Mouse (Mus musculus): ENCODE data around the gene Hist1h2bh. TPM values are rescaled to one million over a fixed set of nuclear protein-coding genes. Genes with fewer than 3 reads are reported as not detected.

Gene Hist1h2bh
- polyA plus RNA-seq, 1 experiment from 2014 or later = 0.77 TPM

- DNase-seq (ENCODE audit: low spot score) (peak; percentile 34), ATAC-seq (ENCODE audit: low read depth) (no peak)
- Histone ChIP-seq H3K4me2 (ENCODE audit: low read depth, low read length) (peak overlapping the region; percentile 65), H3K4me3 (ENCODE audit: low read depth, low read length) (peak overlapping the region; percentile 45), H3K4me1 (ENCODE audit: control insufficient read depth, insufficient read depth, low read length) (peaks cover 27% of the 10 kb centered on the region; the same call in 1 of the 2 replicates), H3K36me3 (ENCODE audit: control insufficient read depth, insufficient read depth, low read length) (no peaks in the 10 kb centered on the region), H3K9me3 (ENCODE audit: control insufficient read depth, low read length) (no peaks in the 10 kb centered on the region), H3K27me3 (replicated peaks; ENCODE audit: control insufficient read depth, insufficient read depth, low read length) (no peaks in the 10 kb centered on the region), H3K9ac (ENCODE audit: low read depth, low read length) (peak overlapping the region; percentile 77), H3K27ac (replicated peaks; ENCODE audit: low read depth, low read length) (peak overlapping the region; percentile 96)
These were observed 41.1 kb upstream of the Hist1h2bh start for GRCm38 (mm10) chr13:23584331-23584730.

GRCm38 (mm10) chr13:23583387-23584068, 40.3 kb upstream of the Hist1h2bh start:
- no peaks in the 10 kb centered on the region for H3K9me3 ChIP-seq (ENCODE audit: control insufficient read depth, low read length)
- peak overlapping the region; percentile 8; the same call in 1 of the 2 replicates for H3K9ac ChIP-seq (ENCODE audit: low read depth, low read length)
- peak overlapping the region; percentile 96 for H3K27ac ChIP-seq (replicated peaks; ENCODE audit: low read depth, low read length)
- no peaks in the 10 kb centered on the region for H3K27me3 ChIP-seq (replicated peaks; ENCODE audit: control insufficient read depth, insufficient read depth, low read length)
- H3K4me2 ChIP-seq (ENCODE audit: low read depth, low read length) = peak overlapping the region; percentile 83; the same call in 1 of the 2 replicates
- ATAC-seq (ENCODE audit: low read depth) (no peak), DNase-seq (ENCODE audit: low spot score) (no peak)
- H3K36me3 ChIP-seq (ENCODE audit: control insufficient read depth, insufficient read depth, low read length) = no peaks in the 10 kb centered on the region
- no peak overlapping the region for H3K4me3 ChIP-seq (ENCODE audit: low read depth, low read length)
- peaks cover 27% of the 10 kb centered on the region; the same call in 1 of the 2 replicates for H3K4me1 ChIP-seq (ENCODE audit: control insufficient read depth, insufficient read depth, low read length)

GRCm38 (mm10) chr13:23582219-23583056, 39.2 kb upstream of the Hist1h2bh start:
- Histone ChIP-seq H3K27ac (replicated peaks; ENCODE audit: low read depth, low read length) (peak overlapping the region; percentile 96), H3K4me1 (ENCODE audit: control insufficient read depth, insufficient read depth, low read length) (peaks cover 27% of the 10 kb centered on the region; the same call in 1 of the 2 replicates), H3K27me3 (replicated peaks; ENCODE audit: control insufficient read depth, insufficient read depth, low read length) (no peaks in the 10 kb centered on the region), H3K4me2 (ENCODE audit: low read depth, low read length) (peak overlapping the region; percentile 83), H3K9ac (ENCODE audit: low read depth, low read length) (peak overlapping the region; percentile 76), H3K4me3 (ENCODE audit: low read depth, low read length) (peak overlapping the region; percentile 45), H3K36me3 (ENCODE audit: control insufficient read depth, insufficient read depth, low read length) (no peaks in the 10 kb centered on the region), H3K9me3 (ENCODE audit: control insufficient read depth, low read length) (no peaks in the 10 kb centered on the region)
- ATAC-seq (ENCODE audit: low read depth) (no peak), DNase-seq (ENCODE audit: low spot score) (no peak)
- WGBS = 4% methylated on average over 6 of the region's 6 CpGs

- H3K4me2 ChIP-seq (ENCODE audit: low read depth, low read length) = peak within 1 kb of the TSS; percentile 83
These were observed 38.4 kb upstream of the Hist1h2bh start, which contains the start of gene Hist1h4d for GRCm38 (mm10) chr13:23581408-23582218. Gene Hist1h4d (plus strand): TSS chr13:23581598.

GRCm38 (mm10) chr13:23577835-23578234, 34.6 kb upstream of the Hist1h2bh start:
- ATAC-seq (ENCODE audit: low read depth) (no peak), DNase-seq (ENCODE audit: low spot score) (no peak)
- Histone ChIP-seq H3K4me1 (ENCODE audit: control insufficient read depth, insufficient read depth, low read length) (peaks cover 17% of the 10 kb centered on the region), H3K4me2 (ENCODE audit: low read depth, low read length) (no peak overlapping the region), H3K36me3 (ENCODE audit: control insufficient read depth, insufficient read depth, low read length) (no peaks in the 10 kb centered on the region), H3K27ac (replicated peaks; ENCODE audit: low read depth, low read length) (no peak overlapping the region), H3K9me3 (ENCODE audit: control insufficient read depth, low read length) (no peaks in the 10 kb centered on the region), H3K9ac (ENCODE audit: low read depth, low read length) (no peak overlapping the region), H3K4me3 (ENCODE audit: low read depth, low read length) (no peak overlapping the region), H3K27me3 (replicated peaks; ENCODE audit: control insufficient read depth, insufficient read depth, low read length) (no peaks in the 10 kb centered on the region)
- WGBS = 81% methylated on average over 1 of the region's 1 CpGs

More at GRCm38 (mm10) chr13:23581408-23582218, 38.4 kb upstream of the Hist1h2bh start, which contains the start of gene Hist1h4d:
- 0% methylated on average over 43 of the region's 43 CpGs for WGBS
- H3K4me3 ChIP-seq (ENCODE audit: low read depth, low read length) = peak within 1 kb of the TSS; percentile 45
- ATAC-seq (ENCODE audit: low read depth) (peak; percentile 90), DNase-seq (ENCODE audit: low spot score) (peak; percentile 98)
- H3K27me3 ChIP-seq (replicated peaks; ENCODE audit: control insufficient read depth, insufficient read depth, low read length) = no peaks in the 10 kb centered on the region
- peaks cover 31% of the 10 kb centered on the region for H3K4me1 ChIP-seq (ENCODE audit: control insufficient read depth, insufficient read depth, low read length)
- H3K9me3 ChIP-seq (ENCODE audit: control insufficient read depth, low read length) = no peaks in the 10 kb centered on the region
- peak within 1 kb of the TSS; percentile 76 for H3K9ac ChIP-seq (ENCODE audit: low read depth, low read length)
- H3K27ac ChIP-seq (replicated peaks; ENCODE audit: low read depth, low read length) = peak within 1 kb of the TSS; percentile 96
- H3K36me3 ChIP-seq (ENCODE audit: control insufficient read depth, insufficient read depth, low read length) = no peaks in the 10 kb centered on the region

GRCm38 (mm10) chr13:23576906-23577639, 33.9 kb upstream of the Hist1h2bh start:
- 33% methylated on average over 6 of the region's 6 CpGs for WGBS
- Histone ChIP-seq H3K4me3 (ENCODE audit: low read depth, low read length) (peak overlapping the region; percentile 43), H3K27me3 (replicated peaks; ENCODE audit: control insufficient read depth, insufficient read depth, low read length) (no peaks in the 10 kb centered on the region), H3K27ac (replicated peaks; ENCODE audit: low read depth, low read length) (peak overlapping the region; percentile 91), H3K36me3 (ENCODE audit: control insufficient read depth, insufficient read depth, low read length) (no peaks in the 10 kb centered on the region), H3K9ac (ENCODE audit: low read depth, low read length) (peak overlapping the region; percentile 72), H3K9me3 (ENCODE audit: control insufficient read depth, low read length) (no peaks in the 10 kb centered on the region), H3K4me2 (ENCODE audit: low read depth, low read length) (peak overlapping the region; percentile 63), H3K4me1 (ENCODE audit: control insufficient read depth, insufficient read depth, low read length) (peaks cover 15% of the 10 kb centered on the region)
- DNase-seq (ENCODE audit: low spot score) = no peak
- ATAC-seq (ENCODE audit: low read depth) = no peak

GRCm38 (mm10) chr13:23576351-23576881, 33.2 kb upstream of the Hist1h2bh start:
- peak; percentile 43 for DNase-seq (ENCODE audit: low spot score)
- Histone ChIP-seq H3K4me1 (ENCODE audit: control insufficient read depth, insufficient read depth, low read length) (peaks cover 15% of the 10 kb centered on the region), H3K27me3 (replicated peaks; ENCODE audit: control insufficient read depth, insufficient read depth, low read length) (no peaks in the 10 kb centered on the region), H3K4me3 (ENCODE audit: low read depth, low read length) (peak overlapping the region; percentile 43), H3K4me2 (ENCODE audit: low read depth, low read length) (peak overlapping the region; percentile 63), H3K36me3 (ENCODE audit: control insufficient read depth, insufficient read depth, low read length) (no peaks in the 10 kb centered on the region), H3K27ac (replicated peaks; ENCODE audit: low read depth, low read length) (peak overlapping the region; percentile 91), H3K9ac (ENCODE audit: low read depth, low read length) (peak overlapping the region; percentile 72), H3K9me3 (ENCODE audit: control insufficient read depth, low read length) (no peaks in the 10 kb centered on the region)
- no peak for ATAC-seq (ENCODE audit: low read depth)
- 3% methylated on average over 7 of the region's 7 CpGs for WGBS

Measured in embryonic facial prominence, embryonic 14.5 days (tissue).